Mouse (Mus musculus): ENCODE results near the gene Slc25a14. TPM values are rescaled to one million over a fixed set of nuclear protein-coding genes. Genes with fewer than 3 reads are reported as not detected.
A peak's percentile ranks its signal among the peaks of the same experiment; 100 is the strongest.

Slc25a14 gene
- total and polyA plus RNA-seq, 3 experiments, result 5.8 to 5.9 TPM; not detected in 1

- peaks cover 5 to 6% of the 10 kb centered on the region in 2 experiments for H3K36me3 ChIP-seq (ENCODE audit: control insufficient read depth in 1 of 2, insufficient read depth in 2 of 2, low read length in 2 of 2)
- no peak overlapping the region for H3K27ac ChIP-seq (ENCODE audit: control insufficient read depth, low read depth, low read length)
- no peaks in the 10 kb centered on the region; a peak in 1 of 4 replicates for H3K4me1 ChIP-seq (ENCODE audit: control insufficient read depth in 1 of 2, insufficient read depth in 2 of 2, low read length in 2 of 2)
- TF ChIP-seq TBP (IDR thresholded peaks at IDR 0.05; ENCODE audit: low read depth, low read length) (no peak), POLR2AphosphoS5 (IDR thresholded peaks at IDR 0.05; ENCODE audit: borderline replicate concordance, low read depth, low read length) (no peak), USF2 (IDR thresholded peaks at IDR 0.05; ENCODE audit: borderline replicate concordance in 1 of 2, insufficient read depth in 1 of 2, low read depth in 1 of 2, low read length in 2 of 2) (no peak), ELF1 (IDR thresholded peaks at IDR 0.05; ENCODE audit: low read depth, low read length) (no peak), RAD21 (IDR thresholded peaks at IDR 0.05; ENCODE audit: low read depth, low read length) (no peak), GABPA (IDR thresholded peaks at IDR 0.05; ENCODE audit: low read depth, low read length) (no peak), KAT2A (conservative IDR thresholded peaks at IDR 0.05; ENCODE audit: low read depth, low read length) (no peak), NRF1 (IDR thresholded peaks at IDR 0.05; ENCODE audit: insufficient read depth, low read depth, low read length, poor library complexity, severe bottlenecking) (no peak), EP300 (IDR thresholded peaks at IDR 0.05; ENCODE audit: low read depth in 1 of 2, low read length in 2 of 2) (no peak), UBTF (IDR thresholded peaks at IDR 0.05; ENCODE audit: borderline replicate concordance, insufficient read depth, low read depth, low read length) (no peak), GATA1 (IDR thresholded peaks at IDR 0.05; ENCODE audit: low read depth, low read length) (no peak), TAL1 (IDR thresholded peaks at IDR 0.05; ENCODE audit: low read length) (no peak), MXI1 (IDR thresholded peaks at IDR 0.05; ENCODE audit: low read depth, low read length) (no peak), ETS1 (IDR thresholded peaks at IDR 0.05; ENCODE audit: low read depth, low read length) (no peak), E2F4 (IDR thresholded peaks at IDR 0.05; ENCODE audit: borderline replicate concordance, low read depth, low read length) (no peak), POLR2AphosphoS2 (IDR thresholded peaks at IDR 0.05; ENCODE audit: low read length) (no peak), MAFK (IDR thresholded peaks at IDR 0.05; ENCODE audit: borderline replicate concordance, low read depth, low read length) (no peak), POLR2A (IDR thresholded peaks at IDR 0.05; ENCODE audit: control insufficient read depth in 1 of 2, insufficient read depth in 1 of 2, low read depth in 1 of 2, low read length in 2 of 2, poor library complexity in 1 of 2) (no peak), USF1 (IDR thresholded peaks at IDR 0.05; ENCODE audit: low read depth, low read length) (no peak)
- H3K9me3 ChIP-seq (replicated peaks; ENCODE audit: insufficient read depth, low read length), result no peaks in the 10 kb centered on the region
- no peaks in the 10 kb centered on the region for H3K79me2 ChIP-seq (ENCODE audit: control insufficient read depth, insufficient read depth, low read length, poor library complexity)
- H3K27me3 ChIP-seq (ENCODE audit: control insufficient read depth in 1 of 2, insufficient read depth in 2 of 2, low read length in 2 of 2), result no peaks in the 10 kb centered on the region
- H3K9ac ChIP-seq (ENCODE audit: control insufficient read depth, low read depth, low read length, poor library complexity, severe bottlenecking), result no peak overlapping the region
- no peak for DNase-seq (ENCODE audit: low read depth, low spot score)
- no peak overlapping the region for H3K4me3 ChIP-seq (ENCODE audit: control insufficient read depth in 1 of 2, insufficient read depth in 1 of 2, low read depth in 2 of 2, low read length in 2 of 2)
These were observed 39.9 kb upstream of the Slc25a14 start for GRCm38 (mm10) chrX:48583332-48583731.

GRCm38 (mm10) chrX:48593721-48594098 lies 29.5 kb upstream of the Slc25a14 start:
- Histone ChIP-seq H3K4me3 (ENCODE audit: control insufficient read depth in 1 of 2, insufficient read depth in 1 of 2, low read depth in 2 of 2, low read length in 2 of 2) (peak overlapping the region; percentile 72 to 99), H3K27ac (ENCODE audit: control insufficient read depth, low read depth, low read length) (peak overlapping the region; percentile 59; the same call in 1 of the 2 replicates), H3K79me2 (ENCODE audit: control insufficient read depth, insufficient read depth, low read length, poor library complexity) (peaks cover 9% of the 10 kb centered on the region), H3K36me3 (ENCODE audit: control insufficient read depth in 1 of 2, insufficient read depth in 2 of 2, low read length in 2 of 2) (peaks cover 0 to 3% of the 10 kb centered on the region in 2 experiments; a peak in 2 of 4 replicates), H3K4me1 (ENCODE audit: control insufficient read depth in 1 of 2, insufficient read depth in 2 of 2, low read length in 2 of 2) (peaks cover 0 to 5% of the 10 kb centered on the region in 2 experiments; a peak in 1 of 4 replicates), H3K27me3 (ENCODE audit: control insufficient read depth in 1 of 2, insufficient read depth in 2 of 2, low read length in 2 of 2) (no peaks in the 10 kb centered on the region), H3K9ac (ENCODE audit: control insufficient read depth, low read depth, low read length, poor library complexity, severe bottlenecking) (peak overlapping the region; percentile 96), H3K9me3 (replicated peaks; ENCODE audit: insufficient read depth, low read length) (no peaks in the 10 kb centered on the region)
- no peak for TF ChIP-seq SMC3 (IDR thresholded peaks at IDR 0.05; ENCODE audit: low read depth, low read length)
- no peak for TF ChIP-seq MAFK (IDR thresholded peaks at IDR 0.05; ENCODE audit: borderline replicate concordance, low read depth, low read length)
- no peak for TF ChIP-seq USF1 (IDR thresholded peaks at IDR 0.05; ENCODE audit: low read depth, low read length)
- no peak for TF ChIP-seq KAT2A (conservative IDR thresholded peaks at IDR 0.05; ENCODE audit: low read depth, low read length)
- no peak for TF ChIP-seq TBP (IDR thresholded peaks at IDR 0.05; ENCODE audit: low read depth, low read length)
- no peak for TF ChIP-seq POLR2AphosphoS5 (IDR thresholded peaks at IDR 0.05; ENCODE audit: borderline replicate concordance, low read depth, low read length)
- TF ChIP-seq NELFE (IDR thresholded peaks at IDR 0.05; ENCODE audit: low read depth, low read length), result no peak
- no peak for TF ChIP-seq POLR2A (IDR thresholded peaks at IDR 0.05; ENCODE audit: control insufficient read depth in 1 of 2, insufficient read depth in 1 of 2, low read depth in 1 of 2, low read length in 2 of 2, poor library complexity in 1 of 2)
- TF ChIP-seq SIN3A (IDR thresholded peaks at IDR 0.05; ENCODE audit: low read length), result no peak
- TF ChIP-seq RAD21 (IDR thresholded peaks at IDR 0.05; ENCODE audit: low read depth, low read length), result no peak
- TF ChIP-seq TAL1 (IDR thresholded peaks at IDR 0.05; ENCODE audit: low read length), result no peak
- TF ChIP-seq TCF12 (IDR thresholded peaks at IDR 0.05; ENCODE audit: low read depth, low read length), result no peak
- TF ChIP-seq RCOR1 (IDR thresholded peaks at IDR 0.05; ENCODE audit: low read depth, low read length), result no peak
- DNase-seq (ENCODE audit: low read depth, low spot score), result peak; percentile 21

Data from MEL (cell line).